Mouse (Mus musculus) cerebellum, postnatal 36 days (tissue): ENCODE measurements at regions not wholly inside any gene's neighbourhood (a gene's known extent, or its start where the extent isn't known, plus 50 kb on each side); places are given as distances from the start of the nearest gene placed in this dataset.

Source experiments
- DNase-seq, 2 experiments: peaks; one replicate each; pipeline ENCODE4 v3.0.0; 2021 to 2022; ENCODE audit warnings: mixed read lengths in 2 of 2

DNA sequence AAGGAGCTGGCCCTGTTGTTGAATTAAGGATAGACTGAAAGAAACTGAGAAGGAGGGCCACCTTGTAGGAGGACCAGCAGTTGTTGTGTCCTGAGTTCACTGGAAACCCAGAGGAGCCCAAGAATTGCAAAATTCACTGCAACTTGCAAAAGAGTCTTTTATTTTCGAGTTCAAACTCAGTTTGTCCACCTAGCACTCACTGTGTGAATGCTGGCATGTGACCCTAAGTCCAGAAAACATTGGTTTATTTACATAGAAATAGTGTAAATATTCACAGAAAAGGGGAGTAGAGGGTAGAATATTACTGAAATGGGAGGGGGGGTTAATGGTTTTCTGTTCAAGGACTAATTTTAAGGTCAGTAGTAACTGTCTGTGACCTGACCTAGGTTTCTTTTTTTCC lies 394.7 kb downstream of the 4933405O20Rik start:
- no peak for DNase-seq

DNA sequence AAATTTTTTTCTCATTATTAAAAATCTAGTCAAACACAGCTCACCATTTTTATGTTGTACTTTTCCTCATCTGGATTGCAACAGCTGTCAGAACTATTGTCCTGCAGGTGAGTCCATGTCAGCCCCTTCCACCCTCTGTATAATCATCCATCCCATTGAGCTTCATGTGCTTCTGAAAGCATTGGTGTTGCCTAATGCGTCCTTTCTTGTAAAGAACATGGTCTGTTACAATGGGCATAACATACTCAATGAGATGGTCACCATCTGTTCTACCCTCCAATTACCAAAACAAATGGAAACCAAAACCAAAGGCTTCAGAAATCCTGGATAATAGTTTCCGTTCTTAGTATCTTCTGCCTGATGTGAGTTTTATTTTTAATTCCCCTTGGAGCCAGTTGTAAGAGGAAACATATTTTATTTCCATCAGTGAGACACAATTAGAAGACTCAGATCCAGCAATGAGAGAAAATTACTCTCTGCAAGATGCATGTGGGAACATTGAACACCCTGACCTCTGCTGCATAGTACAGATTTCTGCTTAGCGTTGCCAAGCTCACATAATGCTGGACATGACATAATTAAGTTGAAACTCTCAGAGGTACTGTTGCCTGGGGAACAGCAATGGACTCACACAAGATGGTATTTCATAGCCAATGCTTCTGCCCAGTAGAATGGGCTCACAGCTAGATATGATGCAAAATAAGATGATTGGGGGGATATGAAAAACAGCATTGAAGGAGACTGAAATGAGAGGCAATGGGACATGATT lies 443.1 kb downstream of the 4933405O20Rik start:
- no peak for DNase-seq

GRCm38 (mm10) chr7:51051496-51051895 lies 452.5 kb downstream of the 4933405O20Rik start:
- no peak for DNase-seq

DNA sequence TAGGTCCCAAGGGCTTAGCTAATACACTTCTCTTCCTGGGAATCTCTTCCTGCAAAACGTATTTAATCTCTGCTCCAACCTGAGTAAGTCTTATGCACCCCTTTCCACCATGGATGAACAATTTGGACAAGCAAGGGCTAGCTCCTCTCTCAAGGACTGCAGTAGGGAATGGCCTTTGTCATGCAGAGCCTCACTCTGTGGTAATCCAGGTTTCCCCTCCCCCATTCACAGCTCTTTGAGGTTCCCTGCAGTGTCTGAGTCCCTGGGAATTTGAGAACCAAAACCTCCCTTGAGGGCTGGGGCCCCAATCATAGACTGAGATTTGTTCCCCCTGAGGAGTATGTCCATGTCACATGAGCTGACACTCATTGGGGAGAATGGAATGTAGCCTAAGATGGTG lies 442.5 kb upstream of the Ano5 start:
- no peak for DNase-seq

DNA sequence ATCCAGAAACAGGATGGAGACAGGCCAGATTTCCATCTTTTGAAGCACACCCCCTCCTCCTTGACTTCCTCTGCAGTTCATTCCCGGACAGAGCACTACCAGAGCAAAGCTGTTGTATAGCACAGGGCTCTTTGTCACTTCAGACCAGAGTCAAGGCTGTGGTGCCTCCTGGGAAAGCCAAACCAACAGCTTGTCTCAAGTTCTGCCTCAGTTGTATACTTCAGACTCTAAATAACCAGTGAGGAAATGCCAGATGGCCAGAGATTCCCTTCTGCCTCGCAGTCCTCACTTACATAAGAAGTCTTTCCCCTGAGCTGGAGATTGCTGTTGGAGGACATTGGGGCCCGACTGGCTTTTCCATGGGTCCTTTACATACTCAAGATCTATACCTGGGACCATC lies 417.1 kb upstream of the Ano5 start:
- DNase-seq = no peak

- DNase-seq = no peak
These were observed 409.7 kb upstream of the Ano5 start for GRCm38 (mm10) chr7:51101166-51101565.

DNA sequence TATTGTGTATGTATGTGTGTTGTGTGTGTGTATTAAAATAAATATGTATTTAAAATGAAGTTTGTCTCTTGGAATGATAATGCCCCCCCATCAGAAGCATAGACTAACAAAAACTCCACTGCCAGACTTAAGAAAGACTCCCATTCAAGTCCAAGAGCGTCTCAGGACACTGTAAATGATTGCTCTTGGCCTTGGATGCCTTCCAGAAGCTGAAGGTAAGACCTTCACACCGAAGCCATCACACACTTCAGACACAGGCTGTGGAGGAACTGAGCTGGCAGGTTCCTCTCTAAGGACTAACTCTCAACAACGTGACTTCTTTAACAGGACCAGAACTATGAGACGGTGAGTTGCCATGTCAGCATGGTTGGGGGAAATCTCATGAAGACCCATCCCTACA lies 370.0 kb upstream of the Ano5 start:
- DNase-seq = no peak

DNA sequence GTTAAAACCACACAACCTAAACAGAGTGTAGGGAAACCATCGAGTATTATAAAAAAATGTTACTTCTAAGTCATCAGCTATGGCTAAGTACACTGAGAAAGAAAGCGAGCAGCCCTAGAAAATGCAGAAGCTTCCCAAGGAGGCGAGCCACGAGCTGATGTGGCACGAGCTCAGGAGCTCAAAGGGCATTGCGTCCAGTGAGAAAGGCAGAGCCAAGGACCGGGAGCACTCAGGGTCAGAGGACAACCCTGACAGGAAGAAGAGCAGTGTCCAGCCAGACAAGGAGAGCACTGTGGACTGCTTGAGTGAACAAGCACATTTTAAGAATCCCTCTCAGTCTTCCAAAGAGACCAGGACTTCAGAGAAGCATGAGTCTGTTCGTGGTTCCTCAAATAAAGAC lies 335.6 kb upstream of the Ano5 start:
- no peak for DNase-seq

- no peak for DNase-seq
These were observed 295.2 kb upstream of the Ano5 start for GRCm38 (mm10) chr7:51215487-51216232.

GRCm38 (mm10) chr7:51216233-51216605 lies 294.6 kb upstream of the Ano5 start:
- no peak for DNase-seq

DNA sequence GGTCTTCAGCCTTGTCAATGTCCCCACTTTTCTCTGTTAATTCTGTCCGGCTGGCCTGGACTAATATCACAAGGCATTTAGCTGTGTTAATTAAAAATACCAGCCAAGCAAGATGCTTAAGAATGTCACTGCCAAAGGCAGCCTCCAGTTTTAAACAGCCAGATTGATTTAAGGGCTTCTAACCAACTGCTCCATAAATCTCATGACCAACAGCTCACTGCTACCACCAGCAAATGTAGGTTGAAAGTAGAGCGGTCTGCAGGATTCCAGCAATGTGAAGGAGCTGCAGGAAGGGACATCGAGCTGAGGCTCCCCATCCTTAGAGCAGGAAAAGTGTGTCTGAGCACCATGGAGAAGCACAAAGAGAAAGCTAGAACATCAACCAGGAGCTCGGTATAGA lies 289.5 kb upstream of the Ano5 start:
- peak in 1 of 2 experiments; percentile 24 for DNase-seq

DNA sequence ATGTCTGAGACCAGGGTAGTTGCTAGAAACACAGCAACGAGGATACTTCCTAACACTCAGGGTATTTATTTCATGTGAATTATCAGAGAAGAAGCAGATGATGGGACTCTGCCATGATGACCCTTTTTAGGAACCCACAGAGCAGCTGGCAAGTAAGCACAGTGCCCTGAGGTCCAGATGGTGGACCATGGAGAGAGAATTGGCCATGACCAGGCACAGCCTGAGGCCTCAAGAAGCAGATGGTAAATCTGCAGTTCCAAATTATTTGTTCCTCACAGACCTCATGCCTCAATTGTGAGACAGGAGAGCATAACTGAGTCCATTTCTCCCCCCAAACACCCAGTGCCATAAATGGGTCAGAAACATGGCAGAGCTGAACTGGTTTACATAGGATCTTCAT lies 289.0 kb upstream of the Ano5 start:
- peak; percentile 74 to 76 for DNase-seq

DNA sequence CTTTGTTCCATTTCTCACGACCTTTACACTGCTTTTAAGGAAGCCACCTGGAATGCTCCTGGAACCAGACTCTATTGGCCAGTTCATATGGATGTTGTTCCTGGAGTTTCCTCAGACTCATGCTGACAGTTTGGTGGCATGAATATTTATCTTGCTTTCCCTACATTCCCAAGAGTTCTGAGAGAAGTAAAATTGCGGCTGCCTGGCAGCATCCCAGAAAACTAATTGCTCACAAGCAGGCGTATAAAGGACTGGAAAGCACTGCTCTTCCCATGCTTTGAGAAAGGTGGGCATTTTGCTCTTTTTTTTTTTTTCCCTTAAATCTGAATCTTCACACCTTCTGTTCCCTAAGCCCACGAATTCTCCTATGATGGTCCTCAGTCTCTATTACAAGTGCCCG lies 283.7 kb upstream of the Ano5 start:
- no peak for DNase-seq

DNA sequence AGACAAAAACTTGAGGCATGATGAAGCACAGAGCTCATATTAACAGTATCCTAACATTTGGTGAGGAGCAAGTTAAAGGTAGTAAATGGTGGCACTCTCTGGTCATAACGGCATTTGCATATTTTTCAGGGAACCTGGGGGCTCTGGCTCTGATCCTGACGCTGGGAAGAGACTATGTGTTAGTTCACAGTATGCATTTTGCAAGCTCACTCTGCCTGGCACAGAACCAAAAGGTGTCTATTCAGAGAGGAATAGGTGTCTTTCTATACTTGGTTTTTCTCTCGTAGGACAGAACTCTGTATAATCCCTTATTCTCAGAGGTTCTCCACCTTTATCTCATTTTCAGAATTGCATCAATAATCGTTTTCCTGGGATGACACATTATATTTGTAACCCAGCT lies 276.2 kb upstream of the Ano5 start:
- DNase-seq = peak in 1 of 2 experiments; percentile 2

- no peak for DNase-seq
These were observed 263.1 kb upstream of the Ano5 start for GRCm38 (mm10) chr7:51247695-51248094.

DNA sequence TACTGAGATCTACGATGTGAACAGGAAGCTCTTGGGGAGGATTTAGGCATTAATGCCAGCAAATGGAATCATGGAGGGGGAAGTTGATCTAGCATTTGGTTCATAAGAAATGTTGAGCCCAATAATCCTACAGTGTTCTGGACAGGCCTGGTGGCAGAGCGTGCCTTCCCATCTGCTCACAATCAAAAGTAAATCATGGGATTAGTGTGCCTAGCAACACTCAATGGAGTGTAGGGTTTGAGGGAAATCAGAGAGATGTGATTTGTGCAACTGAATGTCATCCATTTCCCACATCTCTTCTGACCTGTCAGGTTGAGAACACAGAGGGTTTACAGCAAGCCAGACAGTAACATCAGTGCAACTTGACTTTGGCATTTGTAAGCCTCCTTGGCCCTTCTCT lies 256.4 kb upstream of the Ano5 start:
- DNase-seq = no peak

DNA sequence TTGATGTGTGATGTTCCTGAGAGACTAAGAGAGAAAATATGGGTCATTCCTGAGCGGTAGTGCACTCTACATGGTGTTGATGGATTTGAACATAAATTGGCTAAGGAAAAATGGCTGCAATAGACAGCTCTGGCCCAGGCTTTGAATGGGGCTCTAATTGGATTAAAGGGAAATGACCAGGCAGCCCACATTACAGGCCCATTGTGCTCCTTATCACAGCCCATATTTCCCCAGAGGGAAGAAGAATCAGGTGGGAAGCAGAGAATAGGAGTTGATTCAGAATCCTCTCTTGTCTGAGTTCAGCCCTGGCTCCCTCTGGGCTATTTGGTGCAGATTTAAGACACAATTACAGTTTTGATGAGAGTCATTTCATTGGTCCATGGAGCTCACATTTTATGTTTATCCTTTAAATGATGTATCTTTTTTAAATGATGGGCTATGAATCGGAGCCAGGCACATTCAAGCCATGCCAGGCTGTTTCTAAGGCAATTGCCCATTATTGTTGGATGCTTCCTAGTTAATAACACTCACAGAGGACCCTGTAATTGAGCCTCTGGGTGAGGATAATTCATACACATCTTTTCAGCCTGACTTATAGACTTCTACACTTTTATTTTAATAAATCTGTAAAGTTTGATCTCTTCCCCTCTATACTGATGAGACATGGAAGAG lies 251.5 kb upstream of the Ano5 start:
- no peak for DNase-seq

- no peak for DNase-seq
These were observed 246.7 kb upstream of the Ano5 start for GRCm38 (mm10) chr7:51264166-51264565.

DNA sequence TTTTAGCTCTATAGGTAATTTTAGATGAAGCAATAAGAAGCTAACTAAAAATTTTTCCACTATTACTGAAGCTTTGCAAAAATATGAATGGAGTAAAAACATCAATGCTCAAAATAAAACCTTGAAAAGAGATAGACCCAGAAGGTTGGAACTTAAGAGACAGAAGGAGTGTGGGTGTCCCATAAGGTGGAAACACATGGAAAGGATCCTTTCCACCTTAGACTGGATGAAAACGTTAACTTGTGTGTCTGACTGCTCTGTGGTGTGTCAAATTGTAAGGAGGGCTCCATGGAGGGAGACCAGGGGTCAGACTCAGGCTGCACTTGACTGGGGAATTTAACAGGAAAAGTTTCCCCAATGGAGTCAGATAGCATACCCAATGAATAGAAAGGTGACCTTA lies 244.9 kb upstream of the Ano5 start:
- no peak for DNase-seq

DNA sequence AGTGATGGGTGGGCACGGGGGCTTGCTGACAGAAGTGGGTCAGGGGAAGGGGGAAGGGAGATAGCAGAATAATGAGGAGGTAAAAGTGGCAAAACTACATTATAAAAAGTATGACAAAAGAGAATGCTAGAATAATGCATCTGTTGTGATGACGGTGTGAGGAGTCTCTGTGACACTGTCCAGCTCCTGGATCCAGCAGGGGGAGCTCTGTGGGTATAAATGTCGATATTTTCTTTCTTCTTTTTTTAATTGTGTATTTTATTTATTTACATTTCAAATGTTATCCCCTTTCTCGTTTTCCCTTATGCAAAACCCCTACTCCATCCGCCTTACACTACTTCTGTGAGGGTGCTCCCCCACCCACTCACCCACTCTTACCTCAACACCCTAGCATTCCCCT lies 243.9 kb upstream of the Ano5 start:
- no peak for DNase-seq

- no peak for DNase-seq
These were observed 242.1 kb upstream of the Ano5 start for GRCm38 (mm10) chr7:51268743-51269142.

DNA sequence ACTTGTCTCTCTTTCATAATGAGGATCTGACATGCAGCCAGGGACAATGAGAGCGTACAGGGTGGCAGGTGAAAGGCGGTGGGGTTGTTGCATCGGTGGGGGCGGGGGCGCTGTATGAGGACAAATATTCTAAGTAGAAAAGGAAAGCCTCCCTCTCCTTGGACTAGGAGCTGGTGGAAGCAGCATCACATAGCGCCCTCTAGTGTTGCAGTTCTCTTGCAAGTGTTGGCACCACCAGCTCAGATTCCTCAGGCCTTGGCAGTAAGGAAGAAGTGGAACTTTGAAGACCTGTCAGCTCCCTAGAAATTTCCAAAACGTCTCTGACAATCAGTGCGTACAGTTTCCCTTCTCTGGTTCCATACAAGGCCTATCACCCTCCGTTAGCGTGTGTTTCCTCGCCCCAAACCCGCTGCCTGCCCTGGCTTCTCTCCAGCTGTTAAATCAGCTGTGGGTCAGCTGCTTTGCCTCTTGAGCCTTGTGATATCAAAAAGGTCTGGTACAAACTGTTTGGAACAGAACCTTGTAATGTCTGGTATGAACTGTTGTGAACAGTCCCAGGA lies 240.2 kb upstream of the Ano5 start:
- DNase-seq = peak; percentile 50 to 66

DNA sequence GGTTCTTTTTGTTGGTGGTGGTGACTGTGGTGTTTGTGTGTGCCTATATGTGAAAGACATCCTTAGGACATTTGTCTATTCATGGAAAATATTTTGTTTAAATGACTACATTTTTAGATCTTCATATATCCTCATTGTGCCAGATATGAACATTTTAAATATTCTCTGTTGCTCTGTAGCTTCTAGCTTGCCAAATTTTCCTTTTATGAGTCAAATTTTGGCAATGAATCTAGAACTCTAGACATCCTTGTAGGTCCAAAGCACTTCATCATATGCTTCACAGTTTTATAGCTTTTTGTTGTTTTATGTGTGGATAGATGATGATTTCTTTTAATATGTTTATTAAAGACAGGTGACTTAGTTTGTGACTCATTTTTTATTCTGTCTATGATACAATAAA lies 229.4 kb upstream of the Ano5 start:
- DNase-seq = no peak

DNA sequence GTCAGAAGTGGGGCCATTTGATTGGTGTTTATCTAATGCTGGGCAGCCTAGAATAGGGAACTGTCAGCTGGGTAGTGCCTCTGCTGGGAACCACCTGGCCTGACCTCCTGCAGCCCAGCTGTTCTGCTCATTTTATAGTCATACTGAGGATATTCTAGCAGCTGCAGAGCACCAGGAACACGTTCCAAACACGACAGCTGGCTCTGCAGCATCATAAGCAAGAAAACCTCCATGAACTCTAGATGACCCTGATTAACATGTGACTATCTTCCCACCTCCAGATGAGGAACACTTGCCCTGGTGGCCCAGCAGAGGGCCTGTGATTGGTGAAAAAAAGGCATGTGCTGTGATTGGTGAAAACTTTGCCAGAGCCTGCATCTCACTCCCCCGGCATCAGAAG lies 210.6 kb upstream of the Ano5 start:
- no peak for DNase-seq
